Mouse (Mus musculus) CD8-positive naive resting alpha-beta T cell, adult 2 months (primary cell): ENCODE measurements around the gene Ostm1.

Source experiments
- DNase-seq, 2 experiments: peaks; one replicate each; pipeline ENCODE4 v3.0.0; 2022; ENCODE audit warnings: low read depth in 2 of 2, low spot score in 2 of 2

Gene Ostm1

GRCm38 (mm10) chr10:42582566-42583110 lies 984 bp upstream of the Ostm1 start:
- no peak for DNase-seq

GRCm38 (mm10) chr10:42583902-42584435 lies 347 bp downstream of the Ostm1 start:
- DNase-seq, result no peak

GRCm38 (mm10) chr10:42584436-42584983 lies 888 bp downstream of the Ostm1 start:
- no peak for DNase-seq

- DNase-seq, result no peak
Observed at GRCm38 (mm10) chr10:42585156-42585555, 1.5 kb downstream of the Ostm1 start.

GRCm38 (mm10) chr10:42585596-42586305 lies 2.1 kb downstream of the Ostm1 start:
- DNase-seq, result no peak

- no peak for DNase-seq
Observed at GRCm38 (mm10) chr10:42587961-42588750, 4.5 kb downstream of the Ostm1 start.

GRCm38 (mm10) chr10:42589505-42589904 lies 5.9 kb downstream of the Ostm1 start:
- no peak for DNase-seq

- no peak for DNase-seq
Observed at GRCm38 (mm10) chr10:42590261-42591184, 6.9 kb downstream of the Ostm1 start.

- DNase-seq, result no peak
Observed at GRCm38 (mm10) chr10:42591185-42591992, 7.8 kb downstream of the Ostm1 start.

GRCm38 (mm10) chr10:42591993-42592686 lies 8.5 kb downstream of the Ostm1 start:
- DNase-seq, result no peak

GRCm38 (mm10) chr10:42593201-42593600 lies 9.6 kb downstream of the Ostm1 start:
- no peak for DNase-seq

GRCm38 (mm10) chr10:42598615-42599014 lies 15.0 kb downstream of the Ostm1 start:
- DNase-seq, result no peak

GRCm38 (mm10) chr10:42601556-42601955 lies 17.9 kb downstream of the Ostm1 start:
- DNase-seq, result peak in 1 of 2 experiments; percentile 15

- DNase-seq, result peak; percentile 16 to 24
Observed at GRCm38 (mm10) chr10:42604874-42605273, 21.3 kb downstream of the Ostm1 start.

- DNase-seq, result no peak
Observed at GRCm38 (mm10) chr10:42606757-42607156, 23.1 kb downstream of the Ostm1 start.

- no peak for DNase-seq
Observed at GRCm38 (mm10) chr10:42613075-42613474, 29.5 kb downstream of the Ostm1 start.

GRCm38 (mm10) chr10:42613639-42614381 lies 30.2 kb downstream of the Ostm1 start:
- DNase-seq, result no peak

- no peak for DNase-seq
Observed at GRCm38 (mm10) chr10:42614766-42615165, 31.1 kb downstream of the Ostm1 start.
